Comparison of ENCODE assay signal across 20 mouse cellular contexts in the genomic region with DNA sequence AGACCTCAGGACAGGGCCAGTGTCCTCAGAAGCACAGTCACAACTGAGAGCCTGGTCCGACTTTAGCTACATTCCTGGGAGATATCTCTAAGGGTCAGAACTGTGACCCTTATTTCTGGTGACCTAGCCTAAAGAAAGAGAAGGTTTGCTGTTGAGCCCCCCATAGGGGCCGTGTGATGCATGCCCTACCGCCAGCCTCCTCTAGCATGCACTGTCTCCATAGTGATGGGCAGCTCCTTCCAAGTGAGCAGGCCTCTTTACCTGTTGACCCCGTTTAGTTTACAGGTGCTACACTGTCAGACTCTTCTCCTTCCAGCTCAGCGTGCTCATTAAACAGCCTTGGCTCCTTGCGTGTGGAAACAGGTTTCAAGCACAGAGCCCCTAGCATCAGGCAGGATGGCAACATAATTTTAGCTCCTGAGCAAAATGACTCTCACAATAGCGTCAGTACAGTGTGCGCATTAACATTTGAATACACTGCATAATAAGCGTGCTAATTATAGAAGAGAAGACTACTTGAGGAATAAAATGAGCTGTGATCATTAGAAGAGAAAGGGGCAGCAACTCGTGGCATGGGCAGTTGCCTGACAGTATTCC. TPM values are rescaled to one million over a fixed set of nuclear protein-coding genes. Genes with fewer than 3 reads are reported as not detected.
DNase-seq lines count a peak whose midpoint lies in the region; ATAC-seq and TF ChIP-seq lines count a peak whose summit lies in the region.
"Had no signal": no experiment of that assay in that cellular context is flagged by ENCODE, and none has a peak within 500 bp of the region (broad histone marks: within the 10 kb centered on the region; RNA-seq: fewer than 3 reads in every experiment).

No protein-coding gene starts in this region.

- no peak for ATAC-seq in midbrain, embryonic 14.5 days (ENCODE audit: low FRiP score, low TSS enrichment)
- ATAC-seq in forebrain, embryonic 12.5 days (ENCODE audit: low FRiP score): peak; percentile 79; the same call in 1 of the 2 replicates
- ATAC-seq in midbrain, postnatal 0 days (ENCODE audit: low FRiP score): no peak
- ATAC-seq: intestine, postnatal 0 days; lung, postnatal 0 days; Patski had no signal

- intact Hi-C loops in gastrocnemius, adult 2 months (cut with DNase I): no loop called here

- H3K9me3 ChIP-seq in midbrain, embryonic 14.5 days (ENCODE audit: control insufficient read depth, low read length): no peaks in the 10 kb centered on the region
- H3K9me3 ChIP-seq in midbrain, embryonic 10.5 days (replicated peaks): no peaks in the 10 kb centered on the region
- no peaks in the 10 kb centered on the region for H3K9me3 ChIP-seq in forebrain, embryonic 12.5 days
- no peaks in the 10 kb centered on the region for H3K9me3 ChIP-seq in midbrain, postnatal 0 days (ENCODE audit: low read length)
- H3K9me3 ChIP-seq: hindbrain, embryonic 12.5 days; limb, embryonic 12.5 days had no signal

- no peak overlapping the region for H3K4me3 ChIP-seq in layer of hippocampus, adult 2 months
- no peak overlapping the region for H3K4me3 ChIP-seq in midbrain, embryonic 14.5 days (replicated peaks; ENCODE audit: low read depth, low read length)
- no peak overlapping the region for H3K4me3 ChIP-seq in midbrain, embryonic 10.5 days
- no peak overlapping the region for H3K4me3 ChIP-seq in forebrain, embryonic 12.5 days (replicated peaks)
- H3K4me3 ChIP-seq in midbrain, postnatal 0 days (ENCODE audit: low read depth, low read length): no peak overlapping the region
- H3K4me3 ChIP-seq in gastrocnemius, adult 2 months: no peak overlapping the region
- H3K4me3 ChIP-seq: heart, adult 2 months; hindbrain, embryonic 12.5 days; limb, embryonic 12.5 days; megakaryocyte, embryonic 14.5 days had no signal

- no peaks in the 10 kb centered on the region for H3K36me3 ChIP-seq in midbrain, embryonic 14.5 days (ENCODE audit: control insufficient read depth, insufficient read depth, low read length)
- no peaks in the 10 kb centered on the region for H3K36me3 ChIP-seq in midbrain, embryonic 10.5 days
- no peaks in the 10 kb centered on the region for H3K36me3 ChIP-seq in forebrain, embryonic 12.5 days (replicated peaks)
- H3K36me3 ChIP-seq in midbrain, postnatal 0 days (ENCODE audit: insufficient read depth, low read length): no peaks in the 10 kb centered on the region
- H3K36me3 ChIP-seq: hindbrain, embryonic 12.5 days; limb, embryonic 12.5 days had no signal

- 47% methylated on average over 10 of the region's 10 CpGs for whole genome bisulfite sequencing in midbrain, embryonic 14.5 days
- 68% methylated on average over 10 of the region's 10 CpGs for WGBS in midbrain, embryonic 10.5 days
- 25% methylated on average over 10 of the region's 10 CpGs for WGBS in forebrain, embryonic 12.5 days
- WGBS in midbrain, postnatal 0 days: 41% methylated on average over 10 of the region's 10 CpGs

- peak in 1 of 2 experiments; percentile 17 for DNase-seq in layer of hippocampus, adult 2 months (ENCODE audit: low spot score in 2 of 2)
- DNase-seq in layer of hippocampus, postnatal 36 days: no peak
- DNase-seq in midbrain, embryonic 14.5 days: peak; percentile 11
- no peak for DNase-seq in midbrain, embryonic 10.5 days (ENCODE audit: low spot score)
- peak; percentile 4 for DNase-seq in midbrain, postnatal 0 days (ENCODE audit: low spot score)
- DNase-seq in gastrocnemius, adult 2 months: no peak
- no peak for DNase-seq in adrenal gland, postnatal 25 days
- DNase-seq: B cell, adult 2 months; heart, adult 2 months; thymus, postnatal 4 days had no signal

- peak overlapping the region; percentile 28; the same call in 1 of the 2 replicates for H3K27ac ChIP-seq in layer of hippocampus, adult 2 months
- H3K27ac ChIP-seq in midbrain, embryonic 14.5 days (replicated peaks; ENCODE audit: low read depth, low read length): no peak overlapping the region
- H3K27ac ChIP-seq in midbrain, embryonic 10.5 days (replicated peaks): no peak overlapping the region
- peak overlapping the region; percentile 71 for H3K27ac ChIP-seq in forebrain, embryonic 12.5 days
- H3K27ac ChIP-seq in midbrain, postnatal 0 days (ENCODE audit: low read depth, low read length): no peak overlapping the region
- no peak overlapping the region for H3K27ac ChIP-seq in gastrocnemius, adult 2 months
- H3K27ac ChIP-seq: heart, adult 2 months; hindbrain, embryonic 12.5 days; kidney, postnatal 0 days; limb, embryonic 12.5 days had no signal

- no peaks in the 10 kb centered on the region for H3K4me1 ChIP-seq in midbrain, embryonic 14.5 days (ENCODE audit: control insufficient read depth, insufficient read depth, low read length)
- H3K4me1 ChIP-seq in midbrain, embryonic 10.5 days: 0 out of 2 replicates have a peak, but pooled peaks cover 6% of the 10 kb centered on the region
- peaks cover 12% of the 10 kb centered on the region for H3K4me1 ChIP-seq in forebrain, embryonic 12.5 days
- H3K4me1 ChIP-seq in midbrain, postnatal 0 days (ENCODE audit: insufficient read depth, low read length): no peaks in the 10 kb centered on the region
- H3K4me1 ChIP-seq: limb, embryonic 12.5 days had no signal

- TF ChIP-seq CTCF in layer of hippocampus, adult 2 months (conservative IDR thresholded peaks at IDR 0.05): peak; percentile 27
- no peak for TF ChIP-seq CTCF in midbrain, postnatal 0 days (IDR thresholded peaks at IDR 0.05)
- no peak for TF ChIP-seq CTCF in gastrocnemius, adult 2 months (IDR thresholded peaks at IDR 0.05)

- no peak overlapping the region for H3K4me2 ChIP-seq in midbrain, embryonic 14.5 days (ENCODE audit: low read length)
- peak overlapping the region; percentile 29 for H3K4me2 ChIP-seq in forebrain, embryonic 12.5 days
- H3K4me2 ChIP-seq in midbrain, postnatal 0 days (ENCODE audit: low read depth, low read length, poor library complexity, severe bottlenecking): no peak overlapping the region
- H3K4me2 ChIP-seq: hindbrain, embryonic 12.5 days; limb, embryonic 12.5 days had no signal

- H3K27me3 ChIP-seq in midbrain, embryonic 14.5 days (ENCODE audit: control insufficient read depth, insufficient read depth, low read length): no peaks in the 10 kb centered on the region
- H3K27me3 ChIP-seq in midbrain, embryonic 10.5 days (ENCODE audit: low read depth, poor library complexity, severe bottlenecking): no peaks in the 10 kb centered on the region
- no peaks in the 10 kb centered on the region for H3K27me3 ChIP-seq in forebrain, embryonic 12.5 days
- H3K27me3 ChIP-seq in midbrain, postnatal 0 days (ENCODE audit: insufficient read depth, low read length): no peaks in the 10 kb centered on the region
- H3K27me3 ChIP-seq: hindbrain, embryonic 12.5 days; limb, embryonic 12.5 days; Patski had no signal

- H3K9ac ChIP-seq in midbrain, embryonic 14.5 days (replicated peaks; ENCODE audit: low read length): no peak overlapping the region
- H3K9ac ChIP-seq in forebrain, embryonic 12.5 days: no peak overlapping the region
- H3K9ac ChIP-seq in midbrain, postnatal 0 days (replicated peaks; ENCODE audit: low read length, poor library complexity, severe bottlenecking): no peak overlapping the region
- H3K9ac ChIP-seq: hindbrain, embryonic 12.5 days; limb, embryonic 12.5 days had no signal

RNA-seq across cellular contexts. Expression of a gene that starts 15.7 kb away (rescaled TPM):
- not detected for total RNA-seq in layer of hippocampus, adult 2 months (2021)
- total RNA-seq in layer of hippocampus, postnatal 36 days (2021): not detected
- 0.12 TPM in 1 of 2 replicates, not detected in the other for polyA plus RNA-seq in midbrain, embryonic 14.5 days (2014; fragmentation: Nextera tagmentation; extraction: Ambion mirVana)
- 13.4 and 14.5 TPM in 2 replicates for polyA plus RNA-seq in midbrain, embryonic 10.5 days (2016; fragmentation: Nextera tagmentation; extraction: Ambion mirVana)
- polyA plus RNA-seq in forebrain, embryonic 12.5 days (2016; fragmentation: Nextera tagmentation; extraction: Ambion mirVana): 2.0 and 2.8 TPM in 2 replicates
- not detected in 2 replicates for total RNA-seq in midbrain, postnatal 0 days (2014; rRNA removed)
- not detected in 2 replicates for polyA plus RNA-seq in midbrain, postnatal 0 days (2015; fragmentation: Nextera tagmentation; extraction: Ambion mirVana)
- not detected for total RNA-seq in gastrocnemius, adult 2 months (2021)
- not detected in 2 replicates for total RNA-seq in adrenal gland, postnatal 25 days (2021)
- total RNA-seq: gastrocnemius, adult 8-10 months; layer of hippocampus, postnatal 10 days had no signal
- polyA plus RNA-seq: Patski had no signal

RNA-seq across cellular contexts. Expression of a gene that starts 21.7 kb away (rescaled TPM):
- total RNA-seq in layer of hippocampus, adult 2 months (2021): 10 to 100 TPM; 54.4 to 56.5 TPM
- total RNA-seq in layer of hippocampus, postnatal 36 days (2021): 10 to 100 TPM; 50.2 to 55.6 TPM
- polyA plus RNA-seq in midbrain, embryonic 14.5 days (2014; fragmentation: Nextera tagmentation; extraction: Ambion mirVana): 64.0 and 70.4 TPM in 2 replicates
- polyA plus RNA-seq in midbrain, embryonic 10.5 days (2016; fragmentation: Nextera tagmentation; extraction: Ambion mirVana): 345 and 414 TPM in 2 replicates
- polyA plus RNA-seq in forebrain, embryonic 12.5 days (2016; fragmentation: Nextera tagmentation; extraction: Ambion mirVana): 301 and 311 TPM in 2 replicates
- total RNA-seq in midbrain, postnatal 0 days (2014; rRNA removed): 2.7 and 5.0 TPM in 2 replicates
- 45.8 and 50.5 TPM in 2 replicates for polyA plus RNA-seq in midbrain, postnatal 0 days (2015; fragmentation: Nextera tagmentation; extraction: Ambion mirVana)
- 10 to 100 TPM; 62.7 to 65.8 TPM for total RNA-seq in gastrocnemius, adult 2 months (2021)
- 140 and 161 TPM in 2 replicates for total RNA-seq in adrenal gland, postnatal 25 days (2021)

RNA-seq across cellular contexts. Expression of a gene that starts 39.8 kb away (rescaled TPM):
- 1 to 10 TPM; 4.6 to 4.8 TPM for total RNA-seq in layer of hippocampus, adult 2 months (2021)
- 1 to 10 TPM; 4.5 to 5.0 TPM for total RNA-seq in layer of hippocampus, postnatal 36 days (2021)
- 8.6 and 10.1 TPM in 2 replicates for polyA plus RNA-seq in midbrain, embryonic 14.5 days (2014; fragmentation: Nextera tagmentation; extraction: Ambion mirVana)
- 10.7 and 12.9 TPM in 2 replicates for polyA plus RNA-seq in midbrain, embryonic 10.5 days (2016; fragmentation: Nextera tagmentation; extraction: Ambion mirVana)
- 9.9 TPM in 2 replicates for polyA plus RNA-seq in forebrain, embryonic 12.5 days (2016; fragmentation: Nextera tagmentation; extraction: Ambion mirVana)
- 7.8 and 8.8 TPM in 2 replicates for total RNA-seq in midbrain, postnatal 0 days (2014; rRNA removed)
- polyA plus RNA-seq in midbrain, postnatal 0 days (2015; fragmentation: Nextera tagmentation; extraction: Ambion mirVana): 4.4 and 5.3 TPM in 2 replicates
- 1 to 10 TPM; 2.8 to 3.0 TPM for total RNA-seq in gastrocnemius, adult 2 months (2021)
- 7.5 and 9.9 TPM in 2 replicates for total RNA-seq in adrenal gland, postnatal 25 days (2021)

Comparison
In these comparisons a context has a peak if more than half of its experiments do, and no peak if none do; other contexts are left out.
1. DNase-seq: peak in midbrain, embryonic 14.5 days (single experiment) and midbrain, postnatal 0 days (single experiment); none in layer of hippocampus, postnatal 36 days (0 of 2), midbrain, embryonic 10.5 days (single experiment), gastrocnemius, adult 2 months (single experiment) and adrenal gland, postnatal 25 days (single experiment).
2. H3K27ac ChIP-seq: peak in layer of hippocampus, adult 2 months (single experiment) and forebrain, embryonic 12.5 days (single experiment); none in midbrain, embryonic 14.5 days (single experiment), midbrain, embryonic 10.5 days (single experiment), midbrain, postnatal 0 days (single experiment) and gastrocnemius, adult 2 months (single experiment).